Mouse (Mus musculus) megakaryocyte-erythroid progenitor cell, adult 5 weeks (primary cell): ENCODE results near the gene Msrb1. TPM values are rescaled to one million over a fixed set of nuclear protein-coding genes. Genes with fewer than 3 reads are reported as not detected.

Experiments used
- polyA plus RNA-seq: library from polyadenylated mRNA; stranded (reverse); fragments of >175 nt; gene quantifications from 2 replicates; pipeline ENCODE4 v1.2.3, GENCODE M21; 2012

Msrb1 gene
- 41.5 and 68.8 TPM in 2 replicates for polyA plus RNA-seq

GRCm38 (mm10) chr17:24736330-24737051 lies at the start of gene Msrb1:
Gene Msrb1, plus strand, starts transcription at chr17:24736642.

GRCm38 (mm10) chr17:24689251-24690081 lies 47.0 kb upstream of the Msrb1 start, which contains the start of gene Syngr3:
Gene Syngr3, minus strand, starts transcription at chr17:24689955.

GRCm38 (mm10) chr17:24696011-24696697 lies 40.3 kb upstream of the Msrb1 start, which contains the start of the genes Gfer and Noxo1:
Gene Gfer, minus strand, starts transcription at chr17:24696156.
Gene Noxo1, plus strand, starts transcription at chr17:24696234.

GRCm38 (mm10) chr17:24706982-24707800 lies 29.3 kb upstream of the Msrb1 start, which contains the start of gene Tbl3:
Gene Tbl3, minus strand, starts transcription at chr17:24707660.

GRCm38 (mm10) chr17:24717943-24718342 lies 18.5 kb upstream of the Msrb1 start, which contains the start of the genes Rnf151 and Rps2:
Gene Rnf151, minus strand, starts transcription at chr17:24718063.
Gene Rps2, plus strand, starts transcription at chr17:24718116.

GRCm38 (mm10) chr17:24724184-24724583 lies 12.3 kb upstream of the Msrb1 start, which contains the start of gene Ndufb10:
Gene Ndufb10, minus strand, starts transcription at chr17:24724478.

GRCm38 (mm10) chr17:24727618-24728017 lies 8.8 kb upstream of the Msrb1 start, which contains the start of gene Rpl3l:
Gene Rpl3l, plus strand, starts transcription at chr17:24727820.

GRCm38 (mm10) chr17:24752415-24753394 lies 16.3 kb downstream of the Msrb1 start, which contains the start of gene Hs3st6:
Gene Hs3st6, plus strand, starts transcription at chr17:24752988.

Other genes starting within 250 kb of the Msrb1 start
- gene Caskin1, start 248.0 kb upstream of the Msrb1 start, polyA plus RNA-seq = 0.09 TPM in 2 replicates
- gene Traf7, start 208.7 kb upstream of the Msrb1 start, polyA plus RNA-seq = 245 and 258 TPM in 2 replicates
- gene Rab26, start 202.4 kb upstream of the Msrb1 start, polyA plus RNA-seq = 0.11 and 0.31 TPM in 2 replicates
- 8.2 and 11.0 TPM in 2 replicates for gene Pkd1, start 186.8 kb upstream of the Msrb1 start, polyA plus RNA-seq
- gene Tsc2, start 104.0 kb upstream of the Msrb1 start, polyA plus RNA-seq = 54.9 and 75.1 TPM in 2 replicates
- gene Nthl1, start 104.0 kb upstream of the Msrb1 start, polyA plus RNA-seq = 13.1 and 14.7 TPM in 2 replicates
- 6.3 and 8.8 TPM in 2 replicates for gene Slc9a3r2, start 86.3 kb upstream of the Msrb1 start, polyA plus RNA-seq
- gene Npw, start 78.2 kb upstream of the Msrb1 start, polyA plus RNA-seq = 1.1 and 1.8 TPM in 2 replicates
- gene Zfp598, start 67.0 kb upstream of the Msrb1 start, polyA plus RNA-seq = 115 and 133 TPM in 2 replicates
- gene Syngr3, start 46.7 kb upstream of the Msrb1 start, polyA plus RNA-seq = 0.09 and 0.17 TPM in 2 replicates
- gene Gfer, start 40.5 kb upstream of the Msrb1 start, polyA plus RNA-seq = 83.1 and 98.4 TPM in 2 replicates
- 1.4 and 1.9 TPM in 2 replicates for gene Noxo1, start 40.4 kb upstream of the Msrb1 start, polyA plus RNA-seq
- 27.5 and 29.5 TPM in 2 replicates for gene Tbl3, start 29.0 kb upstream of the Msrb1 start, polyA plus RNA-seq
- gene Rnf151, start 18.6 kb upstream of the Msrb1 start, polyA plus RNA-seq = 0.10 and 0.29 TPM in 2 replicates
- gene Rps2, start 18.5 kb upstream of the Msrb1 start, polyA plus RNA-seq = 3,004 and 3,175 TPM in 2 replicates
- gene Ndufb10, start 12.2 kb upstream of the Msrb1 start, polyA plus RNA-seq = 406 and 479 TPM in 2 replicates
- 0.62 and 0.84 TPM in 2 replicates for gene Rpl3l, start 8.8 kb upstream of the Msrb1 start, polyA plus RNA-seq
- gene Hs3st6, start 16.3 kb downstream of the Msrb1 start, polyA plus RNA-seq = 0.26 and 0.34 TPM in 2 replicates
- not detected in 2 replicates for gene Meiob, start 67.6 kb downstream of the Msrb1 start, polyA plus RNA-seq
- gene Hagh, start 103.5 kb downstream of the Msrb1 start, polyA plus RNA-seq = 23.5 and 28.8 TPM in 2 replicates
- 4.0 and 4.1 TPM in 2 replicates for gene Fahd1, start 113.7 kb downstream of the Msrb1 start, polyA plus RNA-seq
- gene Igfals, start 129.4 kb downstream of the Msrb1 start, polyA plus RNA-seq = 0.05 and 0.10 TPM in 2 replicates
- 90.9 and 102 TPM in 2 replicates for gene Nubp2, start 149.7 kb downstream of the Msrb1 start, polyA plus RNA-seq
- gene Spsb3, start 150.0 kb downstream of the Msrb1 start, polyA plus RNA-seq = 36.2 and 37.4 TPM in 2 replicates
- gene Eme2, start 158.4 kb downstream of the Msrb1 start, polyA plus RNA-seq = 16.0 and 16.9 TPM in 2 replicates
- 84.7 and 84.8 TPM in 2 replicates for gene Mrps34, start 158.5 kb downstream of the Msrb1 start, polyA plus RNA-seq
- gene Nme3, start 159.9 kb downstream of the Msrb1 start, polyA plus RNA-seq = 19.9 and 26.0 TPM in 2 replicates
- 47.5 and 84.7 TPM in 2 replicates for gene Mapk8ip3, start 200.3 kb downstream of the Msrb1 start, polyA plus RNA-seq
- gene Jpt2, start 224.0 kb downstream of the Msrb1 start, polyA plus RNA-seq = 21.6 and 25.1 TPM in 2 replicates